Mouse (Mus musculus) CD4-positive, CD25-positive, alpha-beta regulatory T cell, adult 4 months (primary cell): Measurements from ENCODE around the gene Ypel2. TPM values are rescaled to one million over a fixed set of nuclear protein-coding genes. Genes with fewer than 3 reads are reported as not detected.
A peak's percentile ranks its signal among the peaks of the same experiment; 100 is the strongest.

ENCODE experiments used
- ATAC-seq: one replicate; pipeline ENCODE4 v1.8.0; 2017
- polyA plus RNA-seq, 2 experiments: library from polyadenylated mRNA; unstranded; fragments of 100-300 nt; shearing (Covaris generic); gene quantifications; one replicate each; pipeline ENCODE4 v1.2.1; 2017

Ypel2 gene
- polyA plus RNA-seq, 2 experiments from 2014 or later = 7.4 to 11.2 TPM

DNA sequence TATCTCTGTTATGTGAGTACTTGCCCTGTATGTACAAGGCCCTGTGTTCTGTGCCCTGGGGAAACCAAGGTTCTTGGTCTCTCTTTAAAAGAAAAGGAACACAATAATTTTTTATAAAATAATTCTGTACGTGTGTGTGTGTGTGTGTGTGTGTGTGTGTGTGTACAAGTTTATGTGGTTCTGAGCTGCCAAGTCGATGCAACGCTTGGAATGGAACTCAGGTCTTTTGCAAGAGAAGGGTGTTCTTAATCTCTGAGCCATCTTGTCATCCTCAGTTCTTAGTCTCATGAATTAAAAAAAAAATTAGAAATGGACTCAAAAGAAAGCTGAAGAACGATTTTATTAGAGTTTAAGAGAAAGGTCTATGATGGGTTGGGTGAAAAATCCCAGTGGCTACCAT is 64.0 kb downstream of the Ypel2 start:
- ATAC-seq = no peak

DNA sequence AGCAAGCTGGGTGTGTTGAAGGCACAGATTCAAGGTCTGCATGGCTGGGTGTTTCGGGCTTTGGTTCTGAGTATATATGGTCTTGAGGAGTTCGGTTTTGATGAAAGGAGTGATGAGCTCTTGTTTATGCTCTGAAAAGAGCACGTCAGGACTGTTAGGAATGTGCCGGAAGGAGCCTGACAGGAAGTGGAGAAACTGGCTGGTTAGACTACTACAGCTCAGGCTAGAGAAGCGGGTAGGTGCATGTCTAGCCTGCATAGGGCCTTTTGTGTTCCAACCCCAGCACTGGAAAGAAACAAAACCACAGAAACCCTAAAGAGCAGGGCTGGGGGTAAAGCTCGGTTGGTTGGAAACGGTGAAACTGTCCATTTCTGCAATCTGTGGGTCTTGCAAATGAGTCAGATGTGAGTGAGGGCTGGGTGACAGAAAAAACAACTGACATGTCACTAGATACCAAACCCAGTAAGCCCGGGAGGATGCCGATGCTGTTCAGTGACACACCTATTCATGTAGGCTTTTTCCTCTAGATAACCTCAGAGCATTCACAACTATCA is 68.3 kb downstream of the Ypel2 start:
- ATAC-seq = peak; percentile 61

DNA sequence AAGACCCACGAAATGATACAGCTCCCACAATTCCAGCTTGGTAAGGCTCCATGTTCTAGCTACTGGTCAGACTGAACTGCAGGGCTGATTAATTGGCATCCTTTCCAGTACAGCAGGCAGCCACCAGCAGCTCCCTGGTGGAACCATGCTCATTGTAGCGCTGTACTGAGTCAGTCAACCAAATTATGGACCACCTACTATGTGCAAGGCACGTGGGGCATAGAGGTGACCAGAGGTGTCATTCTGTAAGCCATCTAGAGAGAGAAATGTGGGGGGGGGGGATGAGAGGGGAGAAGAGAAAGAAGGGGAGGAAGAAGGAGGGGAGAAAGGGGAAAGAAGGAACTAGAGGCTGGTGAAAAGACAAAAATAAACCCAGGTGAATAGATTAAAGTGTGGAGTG is 68.9 kb downstream of the Ypel2 start:
- no peak for ATAC-seq

DNA sequence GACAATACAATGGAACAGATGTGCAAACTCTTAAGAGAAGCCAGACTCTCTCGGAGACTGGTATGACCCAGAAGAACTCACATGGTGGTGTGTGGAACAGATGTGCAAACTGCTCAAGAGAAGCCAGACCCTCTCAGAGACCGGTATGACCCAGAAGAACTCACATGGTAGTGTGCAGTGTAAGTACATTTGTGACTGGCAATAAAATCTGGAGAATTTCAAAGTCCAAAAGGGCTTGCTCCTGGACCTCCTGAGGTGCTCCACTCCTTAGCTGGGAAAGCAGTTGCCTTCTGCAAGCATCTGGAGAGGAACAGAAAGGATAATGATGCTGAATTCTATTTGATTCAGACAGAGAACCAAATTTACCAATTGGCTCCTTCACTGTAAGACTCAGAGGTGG is 69.9 kb downstream of the Ypel2 start:
- ATAC-seq = no peak

DNA sequence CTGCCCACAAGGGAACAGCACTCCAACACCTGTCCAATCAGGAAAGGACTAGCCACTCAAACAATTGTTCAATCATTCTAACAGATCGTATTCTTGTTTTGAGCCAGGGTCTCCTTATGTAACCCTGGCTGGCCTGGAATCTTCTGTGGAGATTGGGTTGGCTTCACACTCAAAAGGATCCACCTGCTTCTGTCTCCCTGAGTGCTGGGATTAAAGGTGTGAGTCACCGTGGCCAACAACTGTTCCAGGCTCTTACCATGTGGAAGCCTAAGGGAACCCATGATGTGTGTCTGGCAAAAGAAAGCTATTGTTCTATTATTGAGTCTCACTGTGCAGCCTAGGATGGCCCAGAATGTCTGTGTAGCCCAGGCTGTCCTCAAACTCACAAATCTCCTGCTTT is 71.5 kb downstream of the Ypel2 start:
- ATAC-seq = no peak

DNA sequence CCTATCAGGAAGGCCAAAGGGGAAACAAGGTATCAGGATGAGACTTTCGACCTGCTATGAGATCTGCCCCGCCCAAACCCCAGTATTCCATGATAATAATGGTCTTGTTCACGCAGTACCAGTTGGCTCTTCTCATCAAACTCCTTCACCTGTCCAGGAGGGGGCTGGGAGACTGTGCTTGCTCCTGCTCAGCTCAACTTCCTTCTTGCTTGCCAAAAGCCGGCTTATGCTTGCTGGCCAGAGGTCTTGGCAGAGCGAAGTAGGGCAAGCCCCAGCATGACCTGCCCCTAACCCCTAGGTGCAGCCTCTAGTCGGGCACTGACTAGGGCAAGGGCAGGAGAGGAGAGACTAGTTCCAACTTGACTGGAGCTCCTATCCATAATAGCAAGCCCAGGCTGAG is 72.2 kb downstream of the Ypel2 start:
- ATAC-seq = no peak

DNA sequence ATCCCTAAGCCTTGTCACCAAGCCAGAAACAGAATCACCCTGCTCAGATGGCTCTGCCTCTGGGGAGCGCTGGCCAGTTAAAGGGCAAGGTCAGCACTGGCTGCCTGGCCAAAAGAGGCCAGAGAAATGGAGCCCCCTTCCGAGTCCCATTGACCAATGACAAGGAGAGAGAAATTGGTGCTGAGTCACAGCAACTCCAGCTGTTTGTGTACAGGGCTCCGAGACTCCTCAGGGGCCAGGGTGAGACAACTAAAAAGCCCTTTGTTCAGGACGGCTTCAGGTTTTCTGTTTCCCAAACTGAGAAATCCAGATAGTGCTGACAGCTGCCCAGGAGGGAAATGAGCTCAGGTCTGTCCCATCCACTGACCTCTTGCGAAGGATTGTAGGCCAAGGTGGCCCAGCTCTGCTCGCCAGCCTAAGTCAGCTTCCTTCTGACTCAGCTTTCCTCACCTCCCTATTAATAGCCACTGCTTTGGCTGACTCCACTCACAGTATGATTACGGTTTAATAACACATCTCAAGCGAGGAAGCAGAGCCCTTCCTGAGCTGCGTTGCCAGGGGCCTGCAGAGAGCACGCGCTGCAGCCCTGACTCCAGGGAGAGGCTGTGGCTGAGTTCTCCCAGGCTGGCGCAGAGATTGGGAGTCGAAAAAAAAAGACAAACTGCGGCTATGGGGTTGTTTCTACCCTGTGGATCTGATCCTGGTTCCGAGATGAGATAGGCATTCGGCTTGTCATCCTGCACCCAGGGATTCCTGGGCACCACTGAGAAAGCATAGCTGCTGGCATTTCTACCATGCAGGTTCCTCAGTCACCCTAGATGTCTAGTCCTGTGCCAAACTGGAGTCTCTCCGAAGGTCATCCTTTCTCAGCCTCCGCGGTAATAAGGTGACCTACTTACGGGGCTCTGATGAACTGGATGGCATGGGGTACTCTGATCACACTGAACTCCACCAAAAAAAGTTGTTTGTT is 73.1 kb downstream of the Ypel2 start:
- no peak for ATAC-seq

DNA sequence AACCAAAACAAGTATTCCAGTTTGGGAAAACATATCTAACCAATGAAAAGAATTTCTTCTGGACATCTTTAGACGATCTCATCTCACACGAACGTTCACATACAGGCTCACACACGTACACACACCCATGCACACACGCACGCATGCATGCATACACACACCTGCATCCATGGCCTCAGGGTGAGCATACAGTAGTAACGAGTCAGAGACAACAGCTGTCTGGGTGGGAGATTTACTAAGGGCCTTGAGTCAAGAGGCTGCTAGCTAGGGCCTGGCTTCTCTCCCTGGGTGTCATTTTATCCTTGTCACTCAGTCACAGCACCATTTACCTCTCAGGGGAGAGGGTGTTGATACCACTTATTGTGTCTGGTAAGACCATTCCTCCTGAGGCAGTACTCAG is 74.0 kb downstream of the Ypel2 start:
- no peak for ATAC-seq

DNA sequence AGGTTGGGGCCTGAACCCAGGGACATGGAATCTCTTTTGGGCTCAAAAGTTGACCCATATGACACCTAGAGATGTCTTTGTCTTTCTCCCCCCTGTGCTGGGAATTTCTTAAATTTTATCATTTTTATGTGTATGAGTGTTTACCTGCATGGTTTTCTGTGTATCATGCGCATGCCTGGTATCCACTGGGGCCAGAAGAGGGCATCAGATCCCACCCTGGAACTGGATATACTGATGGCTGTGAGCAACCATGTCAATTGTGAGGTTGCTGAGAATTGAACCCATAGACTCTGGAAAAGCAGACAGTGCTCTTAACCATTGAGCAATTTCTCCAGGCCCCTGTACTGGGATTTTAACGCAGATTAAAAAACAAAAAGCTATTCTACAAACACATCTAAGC is 76.0 kb downstream of the Ypel2 start:
- no peak for ATAC-seq

DNA sequence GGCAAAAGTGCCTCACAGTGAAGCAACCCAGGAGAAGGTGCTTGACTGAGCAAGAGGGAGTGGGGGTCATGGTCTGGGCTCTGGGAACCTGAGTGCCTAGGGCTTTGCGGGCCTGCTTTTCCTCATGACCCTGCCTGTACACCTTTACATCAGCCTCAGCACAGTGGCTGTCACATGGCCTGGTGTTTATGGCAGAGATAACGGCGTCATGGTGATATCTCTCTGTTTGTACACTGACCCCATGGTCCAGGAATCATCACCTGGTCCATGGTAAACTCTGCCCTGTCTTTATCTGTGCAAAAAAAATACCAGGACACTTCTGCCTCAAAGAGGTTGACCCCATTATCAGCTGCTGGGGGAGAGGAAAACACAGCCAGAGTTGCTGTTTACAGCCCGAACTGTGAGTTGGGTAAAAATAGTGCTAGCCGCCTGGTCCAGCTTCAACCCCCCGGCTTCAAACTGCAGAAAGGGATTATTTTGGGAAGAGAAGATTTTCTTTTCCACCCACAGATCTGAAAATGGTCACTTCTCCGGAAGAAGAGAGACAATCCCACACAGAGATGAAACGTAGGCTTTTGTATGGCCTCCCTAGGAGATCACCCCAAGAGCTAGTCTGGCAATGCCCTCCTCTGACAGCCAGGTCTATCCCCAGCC is 76.8 kb downstream of the Ypel2 start:
- no peak for ATAC-seq

DNA sequence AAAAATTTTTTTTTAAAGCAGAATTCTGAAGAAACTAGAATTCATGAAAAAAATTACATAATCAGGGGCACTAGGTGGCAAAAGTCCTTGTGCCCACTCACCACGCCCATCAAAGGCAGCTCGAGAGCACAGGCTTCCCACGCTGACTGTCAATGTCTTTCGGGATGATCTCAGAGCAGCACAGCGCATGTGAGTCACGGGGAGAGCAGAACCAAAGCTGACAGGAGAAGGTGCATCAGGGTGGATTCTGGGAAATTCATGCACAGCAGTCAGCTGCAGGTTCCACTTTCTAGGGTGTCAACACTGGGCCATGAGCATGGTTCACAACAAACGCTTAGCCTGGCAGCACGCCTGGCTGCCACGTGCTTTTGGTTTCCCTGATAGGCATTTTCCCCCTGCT is 79.2 kb downstream of the Ypel2 start:
- ATAC-seq = no peak

DNA sequence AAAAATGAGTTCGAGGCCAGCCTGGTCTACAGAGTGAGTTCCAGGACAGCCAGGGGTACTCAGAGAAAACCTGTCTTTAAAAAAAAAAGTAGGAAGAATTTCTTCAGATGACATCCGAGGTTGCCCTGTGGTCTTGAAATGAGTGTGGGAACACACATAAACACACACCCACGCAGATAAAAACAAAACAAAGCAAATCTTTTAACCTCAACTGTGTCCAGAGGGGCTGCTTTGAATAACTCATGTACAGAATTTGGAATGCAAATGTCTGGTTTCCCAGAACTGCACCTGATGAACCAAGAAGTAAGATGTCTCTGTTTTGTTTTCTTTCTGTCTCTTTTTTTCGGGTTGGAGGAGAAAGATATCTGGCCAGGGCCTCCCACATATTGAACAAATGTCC is 83.3 kb downstream of the Ypel2 start:
- ATAC-seq = no peak

DNA sequence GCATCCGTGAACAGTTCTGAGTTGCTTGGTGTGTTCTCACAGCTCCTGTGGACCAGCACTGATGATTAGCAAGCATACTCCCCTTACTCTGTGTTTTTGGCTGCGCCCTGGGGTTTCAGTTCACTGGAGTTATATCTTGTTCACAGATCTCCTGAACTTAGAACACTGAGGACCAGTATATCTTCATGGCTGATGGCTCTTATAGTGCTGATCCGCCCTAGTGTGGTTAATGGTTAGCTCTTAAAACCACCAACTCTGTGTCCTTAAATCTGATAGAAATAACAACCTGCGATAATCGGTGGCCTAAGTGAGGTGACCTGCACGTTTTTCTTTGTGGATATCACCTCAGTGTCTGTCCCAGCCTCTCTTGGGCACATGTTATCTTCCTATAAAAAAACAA is 84.5 kb downstream of the Ypel2 start:
- ATAC-seq = no peak

DNA sequence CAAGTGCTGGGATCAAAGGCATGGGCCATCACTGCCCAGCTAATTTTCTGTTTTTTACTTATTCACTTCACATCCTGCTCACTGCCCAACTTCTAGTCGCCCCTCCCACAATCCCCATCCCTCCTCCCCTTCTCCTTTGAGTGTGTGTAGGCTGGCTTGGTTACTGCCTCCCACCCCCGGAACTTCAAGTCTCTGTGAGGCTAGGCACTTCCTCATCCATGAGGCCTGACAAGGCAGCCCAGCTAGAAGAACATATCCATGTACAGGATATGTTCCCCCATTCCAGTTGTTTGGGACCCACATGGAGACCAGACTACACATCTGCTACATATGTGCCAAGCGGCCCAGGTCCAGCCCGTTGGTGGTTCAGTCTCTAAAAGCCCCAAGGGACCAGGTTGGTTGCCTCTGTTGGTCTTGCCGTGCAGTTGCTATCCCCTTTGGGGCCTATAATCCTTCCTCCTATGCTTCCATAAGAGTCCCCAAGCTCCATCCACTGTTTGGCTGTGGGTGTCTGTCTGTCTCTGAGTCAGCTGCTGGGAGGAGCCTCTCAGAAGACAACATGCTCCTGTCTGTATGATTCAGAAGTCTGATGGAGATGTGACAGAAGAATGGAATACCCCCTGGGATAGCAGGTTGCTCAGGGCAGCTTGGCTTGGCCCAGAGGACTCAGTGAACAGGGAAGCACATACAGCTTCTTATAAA is 85.5 kb downstream of the Ypel2 start:
- peak; percentile 65 for ATAC-seq

DNA sequence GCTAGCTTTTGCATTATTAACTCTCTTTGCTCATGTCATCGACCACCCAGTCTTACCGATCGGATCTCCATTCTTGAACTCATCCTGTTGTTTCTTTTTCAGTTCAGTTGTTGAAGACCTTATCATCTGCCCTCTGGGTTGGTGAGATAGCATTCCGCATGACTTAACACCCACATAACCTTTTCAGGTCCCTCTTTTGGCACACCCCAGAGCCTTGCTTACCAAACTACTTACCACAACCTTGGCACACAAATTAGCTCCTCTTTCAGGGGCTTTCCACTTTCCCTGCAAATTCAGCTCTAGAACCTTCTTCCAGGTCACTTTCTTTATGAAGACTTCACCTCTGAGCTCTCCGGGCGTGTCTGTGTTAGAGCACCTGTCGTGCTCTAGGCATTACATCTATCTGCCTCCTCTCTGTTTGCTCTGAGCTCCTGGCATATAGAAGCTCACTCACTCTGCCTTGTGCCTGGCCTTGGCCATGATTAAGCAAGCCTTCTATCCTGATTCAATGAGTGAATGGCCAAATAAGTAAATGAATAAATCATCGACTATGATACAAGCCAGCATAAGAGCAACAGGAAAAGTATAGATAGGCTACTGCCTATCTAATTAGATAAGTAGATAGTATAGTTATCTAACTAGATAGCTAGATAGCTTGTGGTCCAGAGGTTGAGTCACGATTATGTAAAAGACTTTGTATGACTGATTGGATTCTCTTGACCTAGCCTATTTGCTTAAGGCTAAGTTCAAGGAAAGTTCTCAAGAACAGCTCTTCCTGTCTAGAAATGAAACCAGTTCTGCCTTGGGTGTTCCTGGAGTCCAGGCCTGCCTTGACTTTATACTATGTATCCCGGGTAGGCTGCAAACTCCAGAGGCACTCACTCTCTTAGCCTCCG is 86.5 kb downstream of the Ypel2 start:
- no peak for ATAC-seq

DNA sequence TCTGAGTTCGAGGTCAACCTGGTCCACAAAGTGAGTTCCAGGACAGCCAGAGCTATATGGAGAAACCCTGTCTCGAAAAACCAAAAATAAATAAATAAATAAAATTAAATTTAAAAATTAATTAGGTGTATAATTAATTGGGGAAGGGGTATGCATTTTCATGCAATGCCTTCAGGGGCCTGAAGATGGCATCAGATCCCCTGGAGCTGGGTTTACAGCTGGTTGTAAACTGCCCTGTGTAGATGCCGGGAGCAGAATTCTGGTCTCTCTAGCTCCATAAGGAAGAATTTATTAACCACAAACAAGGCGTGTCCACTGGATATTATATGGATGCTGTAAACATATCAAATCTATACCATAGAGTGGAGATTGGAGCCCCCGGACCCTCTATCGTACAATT is 87.2 kb downstream of the Ypel2 start:
- no peak for ATAC-seq

DNA sequence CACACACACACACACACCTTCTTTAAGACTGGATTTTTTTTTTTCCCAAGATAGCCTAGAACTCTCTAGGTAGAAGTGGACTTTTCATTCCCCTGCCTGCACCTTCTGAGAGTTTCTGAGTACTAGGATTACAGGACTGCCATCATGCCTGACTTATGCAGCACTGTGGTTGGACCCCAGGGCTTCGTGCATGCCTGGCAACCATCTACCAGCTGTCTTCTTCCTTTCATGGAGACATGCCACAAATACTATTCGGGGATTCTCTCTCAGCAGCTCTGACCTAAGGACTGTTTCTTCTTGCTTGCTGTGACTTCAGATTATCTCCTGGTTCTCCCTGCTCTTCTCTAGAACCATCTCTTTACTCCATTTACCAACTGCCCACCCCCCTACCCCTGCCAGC is 88.2 kb downstream of the Ypel2 start:
- no peak for ATAC-seq

DNA sequence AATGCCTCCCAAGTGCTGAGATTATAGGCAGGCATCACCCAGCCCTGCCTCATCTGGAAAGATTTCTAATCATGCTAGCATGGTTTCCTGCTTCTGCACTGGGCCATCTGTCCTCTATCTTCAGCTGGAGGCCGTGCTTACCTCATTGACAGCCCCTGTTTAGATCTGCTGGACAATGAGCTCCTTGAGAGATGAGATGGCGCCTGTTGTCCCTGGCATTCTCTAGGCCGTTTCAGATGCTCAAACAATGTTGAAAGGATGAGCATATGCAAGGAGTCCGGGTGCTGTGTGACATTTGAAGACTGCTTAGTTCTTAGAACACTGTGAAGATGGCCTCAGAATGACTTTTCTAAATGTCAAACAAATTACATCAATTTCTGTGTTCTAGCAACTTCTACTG is 88.8 kb downstream of the Ypel2 start:
- ATAC-seq = no peak

DNA sequence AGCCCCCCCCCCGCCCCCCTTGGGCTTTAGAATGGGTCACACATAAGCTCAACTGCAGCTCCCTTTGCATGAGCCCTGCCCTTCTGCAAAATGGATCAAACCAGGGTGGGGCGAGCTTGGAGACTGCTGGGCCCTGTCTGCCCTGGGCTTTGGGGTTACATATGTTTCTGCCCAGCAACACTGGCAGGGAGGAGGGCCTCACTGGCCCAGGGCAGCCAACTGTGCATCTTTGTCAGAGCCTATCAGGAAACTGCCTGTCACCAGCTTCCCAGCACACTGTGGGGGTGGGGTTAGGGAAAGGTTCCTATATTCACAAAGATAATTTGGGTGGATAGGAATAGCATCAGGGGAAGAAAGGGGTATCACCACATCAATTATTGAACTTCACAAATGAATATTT is 95.1 kb downstream of the Ypel2 start:
- ATAC-seq = no peak

DNA sequence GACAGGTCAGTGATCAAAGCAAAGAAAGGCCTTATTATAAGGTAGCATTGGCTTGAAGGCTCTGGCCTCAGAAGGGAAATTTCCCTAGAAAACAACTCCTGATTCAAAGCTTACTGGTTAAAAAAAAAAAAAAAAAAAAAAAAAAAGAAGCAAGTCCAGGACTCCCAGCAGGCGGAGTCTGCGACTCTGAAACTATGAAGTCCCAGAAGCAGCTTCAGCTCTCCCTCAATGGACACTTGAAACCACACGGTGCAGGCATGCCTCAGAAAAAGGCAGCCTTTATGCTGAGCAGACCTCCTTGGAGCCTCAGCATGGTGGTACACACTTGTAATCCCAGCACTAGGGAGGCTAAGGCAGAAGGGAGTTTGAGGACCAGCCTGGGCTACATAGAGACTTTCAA is 97.9 kb downstream of the Ypel2 start:
- no peak for ATAC-seq

DNA sequence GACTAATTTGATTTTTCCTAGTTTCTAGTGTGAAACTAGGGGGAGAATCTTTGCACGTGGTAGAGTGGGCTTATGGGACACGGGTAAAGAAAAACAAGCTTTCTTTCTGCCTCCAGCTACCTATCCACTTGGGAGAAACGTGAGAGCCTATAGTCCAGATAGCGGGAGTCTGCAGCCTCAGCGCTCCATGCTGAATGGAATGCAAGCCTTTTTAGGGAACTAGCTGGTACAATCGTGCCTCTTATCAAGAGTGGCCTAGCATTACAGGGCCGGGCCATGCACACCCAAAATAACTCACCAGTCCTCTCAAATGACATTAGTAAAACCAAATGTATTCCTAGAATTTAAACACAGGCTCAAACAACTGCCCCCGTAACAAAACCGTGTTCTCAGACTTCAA is 98.4 kb downstream of the Ypel2 start:
- ATAC-seq = no peak

DNA sequence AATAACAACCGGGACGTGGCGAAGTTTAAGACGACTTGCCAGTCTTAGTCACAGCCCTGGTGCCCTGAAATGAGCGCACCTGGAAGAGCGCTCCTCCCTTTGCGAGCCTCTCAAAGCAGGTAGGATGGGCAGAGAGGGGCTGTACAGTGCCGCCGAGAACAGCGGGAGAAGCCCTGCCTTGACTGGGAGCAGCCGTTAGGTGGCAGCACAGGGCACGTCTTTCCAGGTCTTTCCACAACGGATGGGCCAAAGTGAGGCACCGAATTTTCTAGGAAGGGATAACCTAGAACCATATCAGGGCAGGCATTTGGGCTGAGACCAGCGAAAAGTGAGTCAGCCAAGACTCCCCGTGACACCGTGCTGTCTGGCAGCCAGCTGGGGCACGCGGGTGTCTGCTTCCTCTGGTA is 99.3 kb downstream of the Ypel2 start:
- ATAC-seq = peak; percentile 75
